Mouse (Mus musculus): Measurements from ENCODE around the gene Prkcb.

- TF ChIP-seq GATA1 (IDR thresholded peaks at IDR 0.05; ENCODE audit: borderline replicate concordance, low read length) (no peak), FLI1 (IDR thresholded peaks at IDR 0.05; ENCODE audit: low read length) (no peak)
These were observed 926 bp downstream of the Prkcb start for GRCm38 (mm10) chr7:122289243-122290111.

Measured in megakaryocyte, embryonic 14.5 days (primary cell).